Mouse (Mus musculus) erythroblast, embryonic 14.5 days (primary cell): ENCODE data around the gene Cenpm.

ENCODE experiments used
- GATA1 ChIP-seq: IDR thresholded peaks from 2 replicates; pipeline ENCODE4 v1.6.1; 2012; ENCODE audit warnings: low read length, inconsistent platforms, mixed read lengths
- TAL1 ChIP-seq: IDR thresholded peaks from 3 replicates; pipeline ENCODE4 v1.6.1; 2012; ENCODE audit warnings: low read length, inconsistent platforms, mixed read lengths

- TF ChIP-seq GATA1 = no peak
- no peak for TF ChIP-seq TAL1
Observed at GRCm38 (mm10) chr15:82197937-82198336, 46.6 kb downstream of the Cenpm start.
